Mouse (Mus musculus) heart, embryonic 14.5 days (tissue): ENCODE data around the gene Olfr97. TPM values are rescaled to one million over a fixed set of nuclear protein-coding genes. Genes with fewer than 3 reads are reported as not detected.
"Not testable (repeated sequence)": the region's sequence is repeated elsewhere in the genome, so short reads cannot be mapped to it uniquely, and the experiment has no call there.

Experiments
- ATAC-seq: fragments of 200-750 bp; cut with Nextera tagmentation; 2 replicates; pipeline ENCODE4 v1.8.0; 2017; ENCODE audit warnings: low read depth, moderate TSS enrichment; ENCODE audit not compliant: insufficient number of reproducible peaks, insufficient read depth, low FRiP score
- H3K27ac ChIP-seq, 2 experiments: fragments of 200-500 bp in 1 of 2; fragments of 300-500 bp in 1 of 2; sonication (generic) in 1 of 2; replicated peaks in 1 of 2; 2 replicates each; pipeline ENCODE4 v1.5.1; 2012 to 2014; ENCODE audit warnings: low read depth in 2 of 2, low read length in 2 of 2, control low read depth in 1 of 2, mild to moderate bottlenecking in 1 of 2, mixed read lengths in 1 of 2; ENCODE audit not compliant: control insufficient read depth in 1 of 2, insufficient read depth in 1 of 2
- H3K27me3 ChIP-seq: fragments of 300-500 bp; sonication (generic); 2 replicates; pipeline ENCODE4 v1.6.1; 2014; ENCODE audit warnings: mild to moderate bottlenecking, low read length, control low read depth; ENCODE audit not compliant: control insufficient read depth, insufficient read depth
- H3K36me3 ChIP-seq: fragments of 300-500 bp; sonication (generic); 2 replicates; pipeline ENCODE4 v1.6.1; 2014; ENCODE audit warnings: mild to moderate bottlenecking, control low read depth, low read length, mixed read lengths; ENCODE audit not compliant: control insufficient read depth, insufficient read depth
- H3K4me1 ChIP-seq, 2 experiments: fragments of 200-500 bp in 1 of 2; fragments of 300-500 bp in 1 of 2; sonication (generic) in 1 of 2; 2 replicates each; pipeline ENCODE4 v1.6.1; 2012 to 2014; ENCODE audit warnings: low read length in 2 of 2, control low read depth in 1 of 2, mixed read lengths in 1 of 2; ENCODE audit not compliant: control insufficient read depth in 2 of 2, insufficient read depth in 2 of 2
- H3K4me2 ChIP-seq: fragments of 300-500 bp; sonication (generic); 2 replicates; pipeline ENCODE4 v1.6.1; 2014; ENCODE audit warnings: mild to moderate bottlenecking, low read length
- H3K4me3 ChIP-seq, 2 experiments: fragments of 200-500 bp in 1 of 2; fragments of 300-500 bp in 1 of 2; sonication (generic) in 1 of 2; 2 replicates each; pipeline ENCODE4 v1.5.1; 2012 to 2014; ENCODE audit warnings: low read length in 2 of 2, mild to moderate bottlenecking in 2 of 2, control low read depth in 1 of 2, low read depth in 1 of 2, moderate library complexity in 1 of 2; ENCODE audit not compliant: control insufficient read depth in 1 of 2, insufficient read depth in 1 of 2
- H3K9ac ChIP-seq: fragments of 300-500 bp; sonication (generic); 2 replicates; pipeline ENCODE4 v1.6.1; 2014; ENCODE audit warnings: mild to moderate bottlenecking, low read length
- H3K9me3 ChIP-seq: fragments of 300-500 bp; sonication (generic); 2 replicates; pipeline ENCODE4 v1.6.1; 2016; ENCODE audit warnings: low read length, control low read depth; ENCODE audit not compliant: control insufficient read depth
- WGBS: fragments of 180-500 bp; shearing (Covaris S2); extraction: QIAGEN DNeasy Blood & Tissue Kit; methylation state at CpG from one replicate; pipeline ENCODE4 v1.1.7; 2014; 5-methylcytosine and 5-hydroxymethylcytosine counted together
- polyA plus RNA-seq: library from polyadenylated mRNA; unstranded; fragments of >200 nt; fragmentation: Nextera tagmentation; extraction: Ambion mirVana; gene quantifications from 2 replicates; pipeline ENCODE4 v1.2.1, GENCODE M21; 2014

Gene Olfr97
- polyA plus RNA-seq = not detected in 2 replicates

- not testable (repeated sequence) for H3K27ac ChIP-seq, H3K27me3 ChIP-seq, H3K9me3 ChIP-seq, H3K4me1 ChIP-seq, H3K9ac ChIP-seq, H3K4me2 ChIP-seq, ATAC-seq, H3K4me3 ChIP-seq, H3K36me3 ChIP-seq
- 77% methylated on average over 2 of the region's 2 CpGs for WGBS
Observed at GRCm38 (mm10) chr17:37237230-37237629, at the start of gene Olfr97. Gene Olfr97, minus strand, starts transcription at chr17:37237330.

- ATAC-seq = no peak
- 50% methylated on average over 1 of the region's 1 CpGs for WGBS
- no peak within 1 kb of the TSS for H3K27ac ChIP-seq
Observed at GRCm38 (mm10) chr17:37283360-37283759, 46.2 kb upstream of the Olfr97 start, which contains the start of gene Olfr99. Gene Olfr99, minus strand, starts transcription at chr17:37283460.

GRCm38 (mm10) chr17:37280331-37280730 is 43.2 kb upstream of the Olfr97 start:
- H3K9me3 ChIP-seq = no peaks in the 10 kb centered on the region
- H3K4me2 ChIP-seq = no peak overlapping the region
- no peak for ATAC-seq
- WGBS = 70% methylated on average over 1 of the region's 1 CpGs
- H3K36me3 ChIP-seq = no peaks in the 10 kb centered on the region
- H3K4me1 ChIP-seq = no peaks in the 10 kb centered on the region
- no peak overlapping the region for H3K27ac ChIP-seq
- H3K9ac ChIP-seq = no peak overlapping the region
- no peaks in the 10 kb centered on the region for H3K27me3 ChIP-seq
- no peak overlapping the region for H3K4me3 ChIP-seq

More at GRCm38 (mm10) chr17:37283360-37283759, 46.2 kb upstream of the Olfr97 start, which contains the start of gene Olfr99:
- Histone ChIP-seq H3K4me3 (no peak within 1 kb of the TSS), H3K9me3 (no peaks in the 10 kb centered on the region), H3K4me1 (no peaks in the 10 kb centered on the region), H3K4me2 (no peak within 1 kb of the TSS), H3K27me3 (no peaks in the 10 kb centered on the region), H3K36me3 (no peaks in the 10 kb centered on the region), H3K9ac (no peak within 1 kb of the TSS)

- Histone ChIP-seq H3K27ac (no peak overlapping the region), H3K4me2 (no peak overlapping the region), H3K9ac (no peak overlapping the region), H3K4me3 (no peak overlapping the region), H3K4me1 (no peaks in the 10 kb centered on the region), H3K9me3 (no peaks in the 10 kb centered on the region), H3K27me3 (no peaks in the 10 kb centered on the region), H3K36me3 (no peaks in the 10 kb centered on the region)
- no peak for ATAC-seq
Observed at GRCm38 (mm10) chr17:37276573-37276972, 39.4 kb upstream of the Olfr97 start.

GRCm38 (mm10) chr17:37275626-37276248 is 38.6 kb upstream of the Olfr97 start:
- no peak for ATAC-seq
- Histone ChIP-seq H3K4me2 (no peak overlapping the region), H3K4me1 (no peaks in the 10 kb centered on the region), H3K36me3 (no peaks in the 10 kb centered on the region), H3K27ac (no peak overlapping the region), H3K4me3 (no peak overlapping the region), H3K9me3 (no peaks in the 10 kb centered on the region), H3K27me3 (no peaks in the 10 kb centered on the region), H3K9ac (no peak overlapping the region)
- 52% methylated on average over 2 of the region's 2 CpGs for WGBS

- Histone ChIP-seq H3K27me3 (no peaks in the 10 kb centered on the region), H3K9me3 (no peaks in the 10 kb centered on the region), H3K4me2 (peak overlapping the region; percentile 93), H3K4me3 (peak overlapping the region; percentile 58 to 62), H3K36me3 (no peaks in the 10 kb centered on the region), H3K4me1 (peaks cover 0 to 3% of the 10 kb centered on the region in 2 experiments; a peak in 1 of 4 replicates), H3K27ac (no peak overlapping the region), H3K9ac (peak overlapping the region; percentile 68)
- WGBS = 46% methylated on average over 8 of the region's 8 CpGs
- ATAC-seq = 0 out of 2 replicates have a peak, but pooled peaks have one; percentile 29
Observed at GRCm38 (mm10) chr17:37270702-37271092, 33.6 kb upstream of the Olfr97 start.

GRCm38 (mm10) chr17:37270058-37270701 is 33.0 kb upstream of the Olfr97 start, which contains the start of gene H2-M3:
Gene H2-M3, plus strand, starts transcription at chr17:37270220.
- peak within 1 kb of the TSS; percentile 68 for H3K9ac ChIP-seq
- H3K4me1 ChIP-seq = peaks cover 0 to 3% of the 10 kb centered on the region in 2 experiments; a peak in 1 of 4 replicates
- peak; percentile 82; the same call in 1 of the 2 replicates for ATAC-seq
- no peaks in the 10 kb centered on the region for H3K36me3 ChIP-seq
- peak within 1 kb of the TSS; percentile 58 to 62 for H3K4me3 ChIP-seq
- H3K9me3 ChIP-seq = no peaks in the 10 kb centered on the region
- 2% methylated on average over 26 of the region's 26 CpGs for WGBS
- no peaks in the 10 kb centered on the region for H3K27me3 ChIP-seq
- H3K27ac ChIP-seq = no peak within 1 kb of the TSS
- H3K4me2 ChIP-seq = peak within 1 kb of the TSS; percentile 93
